Comparison of ENCODE assay signal across 22 mouse cellular contexts in genomic region chr2:154633039-154633742, GRCm38 (mm10). TPM values are rescaled to one million over a fixed set of nuclear protein-coding genes. Genes with fewer than 3 reads are reported as not detected.
DNase-seq lines count a peak whose midpoint lies in the region; ATAC-seq and TF ChIP-seq lines count a peak whose summit lies in the region.
"Had no signal": no experiment of that assay in that cellular context is flagged by ENCODE, and none has a peak within 500 bp of the region (broad histone marks: within the 10 kb centered on the region; RNA-seq: fewer than 3 reads in every experiment).

No protein-coding gene starts in this region.

- TF ChIP-seq CTCF in midbrain, postnatal 0 days (IDR thresholded peaks at IDR 0.05) = no peak
- TF ChIP-seq CTCF in thymus, adult 2 months (IDR thresholded peaks at IDR 0.05; ENCODE audit: borderline replicate concordance, control insufficient read depth, extremely low read depth, insufficient read depth, low read length, poor library complexity) = no peak

- no peak for TF ChIP-seq POLR2A in thymus, adult 2 months (IDR thresholded peaks at IDR 0.05; ENCODE audit: control insufficient read depth, extremely low read depth, insufficient read depth, low read length, poor library complexity)

- no peak overlapping the region for H3K4me3 ChIP-seq in heart, embryonic 10.5 days
- H3K4me3 ChIP-seq in heart, embryonic 12.5 days = no peak overlapping the region
- H3K4me3 ChIP-seq in midbrain, embryonic 10.5 days = no peak overlapping the region
- H3K4me3 ChIP-seq in midbrain, postnatal 0 days (ENCODE audit: low read depth, low read length) = no peak overlapping the region
- H3K4me3 ChIP-seq in thymus, adult 2 months (ENCODE audit: control insufficient read depth, insufficient read depth, low read length) = no peak overlapping the region
- H3K4me3 ChIP-seq: hindbrain, embryonic 13.5 days; neural tube, embryonic 13.5 days had no signal

- no peak for DNase-seq in heart, embryonic 10.5 days (ENCODE audit: low spot score)
- no peak for DNase-seq in midbrain, embryonic 10.5 days (ENCODE audit: low spot score)
- DNase-seq in midbrain, postnatal 0 days (ENCODE audit: low spot score) = no peak
- peak; percentile 72 for DNase-seq in liver
- DNase-seq in thymus, adult 2 months = no peak
- DNase-seq in frontal cortex, postnatal 25 days (ENCODE audit: low spot score in 2 of 2) = no peak
- DNase-seq: cerebellum, adult 11 months; cerebellum, postnatal 25 days; heart, postnatal 10 days; layer of hippocampus, postnatal 36 days; right cerebral cortex, postnatal 14 days had no signal

- H3K4me2 ChIP-seq in heart, embryonic 12.5 days = no peak overlapping the region
- no peak overlapping the region for H3K4me2 ChIP-seq in midbrain, postnatal 0 days (ENCODE audit: low read depth, low read length, poor library complexity, severe bottlenecking)
- H3K4me2 ChIP-seq: hindbrain, embryonic 13.5 days; midbrain, embryonic 11.5 days; neural tube, embryonic 13.5 days had no signal

- 0 out of 2 replicates have a peak, but pooled peaks cover 1% of the 10 kb centered on the region for H3K9me3 ChIP-seq in heart, embryonic 10.5 days
- H3K9me3 ChIP-seq in heart, embryonic 12.5 days (replicated peaks) = peaks cover 3% of the 10 kb centered on the region
- H3K9me3 ChIP-seq in midbrain, embryonic 10.5 days (replicated peaks) = peaks cover 3% of the 10 kb centered on the region
- no peaks in the 10 kb centered on the region for H3K9me3 ChIP-seq in midbrain, postnatal 0 days (ENCODE audit: low read length)
- H3K9me3 ChIP-seq: neural tube, embryonic 13.5 days had no signal

- peaks cover 47% of the 10 kb centered on the region for H3K36me3 ChIP-seq in heart, embryonic 10.5 days
- peaks cover 58% of the 10 kb centered on the region for H3K36me3 ChIP-seq in heart, embryonic 12.5 days
- H3K36me3 ChIP-seq in midbrain, embryonic 10.5 days = peaks cover 70% of the 10 kb centered on the region
- peaks cover 63% of the 10 kb centered on the region for H3K36me3 ChIP-seq in midbrain, postnatal 0 days (ENCODE audit: insufficient read depth, low read length)
- H3K36me3 ChIP-seq in thymus, adult 2 months (ENCODE audit: control insufficient read depth, insufficient read depth, low read length) = peaks cover 2% of the 10 kb centered on the region

- ATAC-seq in heart, embryonic 12.5 days (ENCODE audit: insufficient number of reproducible peaks, low FRiP score) = no peak
- ATAC-seq in midbrain, postnatal 0 days (ENCODE audit: low FRiP score) = no peak
- ATAC-seq in megakaryocyte-erythroid progenitor cell, adult 5-6 weeks (replicated peaks; ENCODE audit: low FRiP score, low TSS enrichment, poor library complexity, severe bottlenecking) = peak; percentile 19; the same call in 1 of the 2 replicates
- ATAC-seq: forebrain, embryonic 16.5 days had no signal

- no peaks in the 10 kb centered on the region for H3K27me3 ChIP-seq in heart, embryonic 10.5 days (ENCODE audit: insufficient read depth, poor library complexity, severe bottlenecking)
- H3K27me3 ChIP-seq in heart, embryonic 12.5 days (replicated peaks) = no peaks in the 10 kb centered on the region
- no peaks in the 10 kb centered on the region for H3K27me3 ChIP-seq in midbrain, embryonic 10.5 days (ENCODE audit: low read depth, poor library complexity, severe bottlenecking)
- no peaks in the 10 kb centered on the region for H3K27me3 ChIP-seq in midbrain, postnatal 0 days (ENCODE audit: insufficient read depth, low read length)
- no peaks in the 10 kb centered on the region for H3K27me3 ChIP-seq in thymus, adult 2 months (ENCODE audit: control insufficient read depth, insufficient read depth, low read length)
- H3K27me3 ChIP-seq: hindbrain, embryonic 13.5 days; neural tube, embryonic 13.5 days had no signal

- peak overlapping the region; percentile 42; the same call in 1 of the 2 replicates for H3K27ac ChIP-seq in heart, embryonic 10.5 days
- no peak overlapping the region for H3K27ac ChIP-seq in heart, embryonic 12.5 days (ENCODE audit: poor library complexity, severe bottlenecking)
- H3K27ac ChIP-seq in midbrain, embryonic 10.5 days (replicated peaks) = 0 out of 2 replicates have a peak overlapping the region, but pooled peaks have one; percentile 23
- H3K27ac ChIP-seq in midbrain, postnatal 0 days (ENCODE audit: low read depth, low read length) = no peak overlapping the region
- no peak overlapping the region for H3K27ac ChIP-seq in thymus, adult 2 months (ENCODE audit: control insufficient read depth, insufficient read depth, low read length)
- H3K27ac ChIP-seq: hindbrain, embryonic 13.5 days; neural tube, embryonic 13.5 days had no signal

- H3K4me1 ChIP-seq in heart, embryonic 10.5 days = no peaks in the 10 kb centered on the region
- H3K4me1 ChIP-seq in heart, embryonic 12.5 days (replicated peaks) = no peaks in the 10 kb centered on the region
- H3K4me1 ChIP-seq in midbrain, embryonic 10.5 days = no peaks in the 10 kb centered on the region
- H3K4me1 ChIP-seq in midbrain, postnatal 0 days (ENCODE audit: insufficient read depth, low read length) = no peaks in the 10 kb centered on the region
- no peaks in the 10 kb centered on the region for H3K4me1 ChIP-seq in thymus, adult 2 months (replicated peaks; ENCODE audit: control insufficient read depth, insufficient read depth, low read length)
- H3K4me1 ChIP-seq: hindbrain, embryonic 13.5 days; neural tube, embryonic 13.5 days had no signal

- 85% methylated on average over 5 of the region's 5 CpGs for WGBS in heart, embryonic 10.5 days
- 84% methylated on average over 5 of the region's 5 CpGs for WGBS in heart, embryonic 12.5 days
- 93% methylated on average over 5 of the region's 5 CpGs for WGBS in midbrain, embryonic 10.5 days
- WGBS in midbrain, postnatal 0 days = 90% methylated on average over 5 of the region's 5 CpGs
- WGBS in thymus, adult 2 months = 98% methylated on average over 5 of the region's 5 CpGs

- no peak overlapping the region for H3K9ac ChIP-seq in heart, embryonic 12.5 days
- no peak overlapping the region for H3K9ac ChIP-seq in midbrain, postnatal 0 days (replicated peaks; ENCODE audit: low read length, poor library complexity, severe bottlenecking)
- H3K9ac ChIP-seq: hindbrain, embryonic 13.5 days; neural tube, embryonic 13.5 days had no signal

RNA-seq across cellular contexts. Expression of gene Chmp4b, which starts 18.3 kb away (rescaled TPM):
- polyA plus RNA-seq in heart, embryonic 10.5 days (2016; fragmentation: Nextera tagmentation; extraction: Ambion mirVana) = 13.5 and 17.4 TPM in 2 replicates
- polyA plus RNA-seq in heart, embryonic 12.5 days (2016; fragmentation: Nextera tagmentation; extraction: Ambion mirVana) = 23.3 and 24.4 TPM in 2 replicates
- polyA plus RNA-seq in midbrain, embryonic 10.5 days (2016; fragmentation: Nextera tagmentation; extraction: Ambion mirVana) = 13.1 and 13.8 TPM in 2 replicates
- 152 and 156 TPM in 2 replicates for total RNA-seq in midbrain, postnatal 0 days (2014; rRNA removed)
- 28.1 and 31.7 TPM in 2 replicates for polyA plus RNA-seq in midbrain, postnatal 0 days (2015; fragmentation: Nextera tagmentation; extraction: Ambion mirVana)
- total RNA-seq in megakaryocyte-erythroid progenitor cell, adult 5-6 weeks (2014; fragmentation: Nextera tagmentation) = 79.5 and 118 TPM in 2 replicates
- 95.1 and 99.0 TPM in 2 replicates for total RNA-seq in megakaryocyte-erythroid progenitor cell, adult 5-6 weeks (2017)
- polyA plus RNA-seq in thymus, adult 2 months (2012; rRNA removed) = 81.3 and 83.8 TPM in 2 replicates

RNA-seq across cellular contexts. Expression of gene 4930519P11Rik, which starts 20.0 kb away (rescaled TPM):
- polyA plus RNA-seq in heart, embryonic 10.5 days (2016; fragmentation: Nextera tagmentation; extraction: Ambion mirVana) = 0.32 and 0.69 TPM in 2 replicates
- polyA plus RNA-seq in heart, embryonic 12.5 days (2016; fragmentation: Nextera tagmentation; extraction: Ambion mirVana) = 0.64 TPM in 1 of 2 replicates, not detected in the other
- 0.30 TPM in 1 of 2 replicates, not detected in the other for polyA plus RNA-seq in midbrain, embryonic 10.5 days (2016; fragmentation: Nextera tagmentation; extraction: Ambion mirVana)
- not detected in 2 replicates for total RNA-seq in midbrain, postnatal 0 days (2014; rRNA removed)
- 0.35 TPM in 1 of 2 replicates, not detected in the other for polyA plus RNA-seq in midbrain, postnatal 0 days (2015; fragmentation: Nextera tagmentation; extraction: Ambion mirVana)
- not detected in 2 replicates for total RNA-seq in megakaryocyte-erythroid progenitor cell, adult 5-6 weeks (2014; fragmentation: Nextera tagmentation)
- total RNA-seq in megakaryocyte-erythroid progenitor cell, adult 5-6 weeks (2017) = not detected in 2 replicates
- 1.5 and 1.7 TPM in 2 replicates for polyA plus RNA-seq in thymus, adult 2 months (2012; rRNA removed)
- total RNA-seq: adrenal gland, adult 18-20 months; gastrocnemius, adult 18-20 months; heart, postnatal 10 days; layer of hippocampus, postnatal 36 days; left cerebral cortex, postnatal 36 days; liver, adult 2 months had no signal
- polyA plus RNA-seq: forebrain, embryonic 16.5 days; intestine, embryonic 14.5 days had no signal

RNA-seq across cellular contexts. Expression of gene Zfp341, which starts 20.1 kb away (rescaled TPM):
- 0.87 and 0.95 TPM in 2 replicates for polyA plus RNA-seq in heart, embryonic 10.5 days (2016; fragmentation: Nextera tagmentation; extraction: Ambion mirVana)
- 0.78 and 0.82 TPM in 2 replicates for polyA plus RNA-seq in heart, embryonic 12.5 days (2016; fragmentation: Nextera tagmentation; extraction: Ambion mirVana)
- polyA plus RNA-seq in midbrain, embryonic 10.5 days (2016; fragmentation: Nextera tagmentation; extraction: Ambion mirVana) = 0.92 and 1.1 TPM in 2 replicates
- 7.7 and 10.4 TPM in 2 replicates for total RNA-seq in midbrain, postnatal 0 days (2014; rRNA removed)
- polyA plus RNA-seq in midbrain, postnatal 0 days (2015; fragmentation: Nextera tagmentation; extraction: Ambion mirVana) = 1.2 and 1.5 TPM in 2 replicates
- total RNA-seq in megakaryocyte-erythroid progenitor cell, adult 5-6 weeks (2014; fragmentation: Nextera tagmentation) = 5.1 and 7.1 TPM in 2 replicates
- total RNA-seq in megakaryocyte-erythroid progenitor cell, adult 5-6 weeks (2017) = 0.30 and 1.1 TPM in 2 replicates
- 10.6 and 10.8 TPM in 2 replicates for polyA plus RNA-seq in thymus, adult 2 months (2012; rRNA removed)

RNA-seq across cellular contexts. Expression of gene Pxmp4, which starts 29.7 kb away (rescaled TPM):
- 19.9 and 21.5 TPM in 2 replicates for polyA plus RNA-seq in heart, embryonic 10.5 days (2016; fragmentation: Nextera tagmentation; extraction: Ambion mirVana)
- 18.9 and 20.5 TPM in 2 replicates for polyA plus RNA-seq in heart, embryonic 12.5 days (2016; fragmentation: Nextera tagmentation; extraction: Ambion mirVana)
- polyA plus RNA-seq in midbrain, embryonic 10.5 days (2016; fragmentation: Nextera tagmentation; extraction: Ambion mirVana) = 13.2 and 13.9 TPM in 2 replicates
- total RNA-seq in midbrain, postnatal 0 days (2014; rRNA removed) = 16.1 and 21.6 TPM in 2 replicates
- 17.8 and 21.1 TPM in 2 replicates for polyA plus RNA-seq in midbrain, postnatal 0 days (2015; fragmentation: Nextera tagmentation; extraction: Ambion mirVana)
- total RNA-seq in megakaryocyte-erythroid progenitor cell, adult 5-6 weeks (2014; fragmentation: Nextera tagmentation) = 17.3 and 18.1 TPM in 2 replicates
- 9.1 and 12.4 TPM in 2 replicates for total RNA-seq in megakaryocyte-erythroid progenitor cell, adult 5-6 weeks (2017)
- polyA plus RNA-seq in thymus, adult 2 months (2012; rRNA removed) = 70.7 and 71.7 TPM in 2 replicates

Comparison
In these comparisons a context has a peak if more than half of its experiments do, and no peak if none do; other contexts are left out.
1. H3K27ac ChIP-seq: peak in heart, embryonic 10.5 days (single experiment) and midbrain, embryonic 10.5 days (single experiment); none in heart, embryonic 12.5 days (single experiment), midbrain, postnatal 0 days (single experiment) and thymus, adult 2 months (single experiment).